Mouse (Mus musculus): ENCODE results near the gene Rnf24. TPM values are rescaled to one million over a fixed set of nuclear protein-coding genes. Genes with fewer than 3 reads are reported as not detected.
"Not testable (repeated sequence)": the region's sequence is repeated elsewhere in the genome, so short reads cannot be mapped to it uniquely, and the experiment has no call there.

Rnf24 gene
- total RNA-seq, 2 experiments from 2014 or later = 2.9 to 3.2 TPM

DNA sequence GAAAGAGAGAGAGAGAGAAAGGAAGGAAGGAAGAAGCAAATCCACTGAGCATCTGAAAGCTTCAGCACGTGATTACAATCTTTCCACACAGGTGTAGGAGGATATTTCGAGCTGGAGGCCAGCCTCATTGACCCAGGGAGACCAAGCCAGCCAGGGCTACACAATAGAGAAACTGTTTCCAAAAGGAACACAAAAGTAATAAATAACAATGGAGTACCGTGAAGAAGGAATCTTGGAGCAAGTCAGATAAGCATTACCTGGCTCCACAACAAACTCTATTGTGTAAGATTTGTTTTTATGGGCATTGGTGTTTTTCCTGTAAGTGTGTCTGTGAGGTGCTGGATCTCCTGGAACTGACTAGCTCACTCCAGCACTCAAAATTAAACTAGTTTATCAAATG lies 7.1 kb downstream of the Rnf24 start:
- intact Hi-C loops (cut with DNase I) = no loop called here

GRCm38 (mm10) chr2:131344449-131344848 lies 8.2 kb downstream of the Rnf24 start:
- intact Hi-C loops (cut with DNase I) = no loop called here
- peak; percentile 39 to 43 for DNase-seq

More for the DNA sequence above, 7.1 kb downstream of the Rnf24 start:
- no peak for DNase-seq

- DNase-seq = no peak
- intact Hi-C loops (cut with DNase I) = no loop called here
Measured at GRCm38 (mm10) chr2:131337602-131338001, 15.1 kb downstream of the Rnf24 start.

- no peak for DNase-seq
- intact Hi-C loops (cut with DNase I) = no loop called here
Measured at GRCm38 (mm10) chr2:131330548-131330947, 22.1 kb downstream of the Rnf24 start.

- no peak for DNase-seq
- intact Hi-C loops (cut with DNase I) = no loop called here
Measured at GRCm38 (mm10) chr2:131328981-131329380, 23.7 kb downstream of the Rnf24 start.

DNA sequence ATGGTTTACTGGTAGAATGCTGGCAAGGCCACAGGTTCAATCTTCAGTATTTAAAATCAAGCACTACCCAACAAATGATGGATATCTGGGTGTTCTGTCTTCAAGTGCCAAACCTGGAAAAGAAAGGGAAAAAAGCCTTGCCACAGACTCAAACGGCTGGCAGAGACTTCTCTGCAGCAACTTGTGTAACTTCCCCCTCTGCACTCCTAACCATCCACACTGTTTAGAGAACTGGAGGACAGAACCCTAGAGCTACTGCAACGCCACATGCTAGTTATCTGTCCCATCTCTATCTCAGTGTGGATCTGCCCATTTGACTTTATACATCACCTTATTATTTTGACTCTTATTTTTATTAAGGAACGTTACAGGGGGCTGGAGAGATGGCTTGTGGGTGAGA lies 26.6 kb downstream of the Rnf24 start:
- intact Hi-C loops (cut with DNase I) = no loop called here
- no peak for DNase-seq

- DNase-seq = no peak
- intact Hi-C loops (cut with DNase I) = no loop called here
Measured at GRCm38 (mm10) chr2:131323675-131324074, 29.0 kb downstream of the Rnf24 start.

GRCm38 (mm10) chr2:131321192-131321591 lies 31.5 kb downstream of the Rnf24 start:
- DNase-seq = peak; percentile 29 to 33
- intact Hi-C loops (cut with DNase I) = not testable (repeated sequence)

GRCm38 (mm10) chr2:131319401-131319800 lies 33.3 kb downstream of the Rnf24 start:
- intact Hi-C loops (cut with DNase I) = no loop called here
- DNase-seq = no peak

DNA sequence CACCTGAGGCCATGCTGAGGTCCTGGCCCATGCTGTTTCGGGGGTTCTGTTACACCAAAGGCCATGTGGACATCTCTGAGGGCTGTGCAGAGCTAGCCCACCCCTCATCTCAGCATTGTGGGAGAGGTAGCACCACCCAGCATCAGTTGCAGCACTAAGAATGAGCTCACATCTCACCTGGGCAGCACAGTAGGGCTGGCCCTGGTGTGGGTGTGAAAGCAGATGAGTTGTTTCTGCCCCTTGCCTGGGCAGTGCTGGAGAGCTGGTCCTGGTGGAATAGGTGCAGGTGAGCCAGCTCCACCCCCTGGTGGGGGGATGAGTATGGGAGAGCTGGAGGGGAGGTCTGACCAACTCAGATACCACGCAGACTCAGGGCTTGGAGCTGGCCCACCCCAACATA lies 36.5 kb downstream of the Rnf24 start:
- DNase-seq = no peak
- intact Hi-C loops (cut with DNase I) = no loop called here

DNA sequence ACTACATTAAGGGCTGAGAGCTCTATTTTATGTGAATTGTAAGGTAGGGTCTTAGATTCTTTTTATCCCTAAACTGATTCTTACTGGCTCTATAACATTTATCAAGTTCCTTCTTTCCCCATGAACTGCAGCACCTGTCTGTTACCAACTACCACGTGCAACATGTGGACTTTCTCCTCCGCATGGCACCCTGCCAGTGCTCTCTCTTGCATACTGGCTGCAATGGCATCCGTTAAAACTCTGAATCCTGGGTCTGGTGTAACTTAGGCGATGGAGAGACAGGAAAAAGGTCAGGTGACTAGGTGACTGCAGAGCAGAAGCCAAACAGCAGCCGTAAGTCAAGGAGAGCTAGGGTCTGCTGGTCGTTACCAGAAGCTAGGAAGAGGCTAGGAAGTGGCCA lies 43.4 kb downstream of the Rnf24 start:
- DNase-seq = no peak
- intact Hi-C loops (cut with DNase I) = no loop called here

GRCm38 (mm10) chr2:131307822-131308221 lies 44.9 kb downstream of the Rnf24 start:
- no peak for DNase-seq

GRCm38 (mm10) chr2:131307391-131307790 lies 45.3 kb downstream of the Rnf24 start:
- intact Hi-C loops (cut with DNase I) = no loop called here
- no peak for DNase-seq

More at GRCm38 (mm10) chr2:131307822-131308221, 44.9 kb downstream of the Rnf24 start:
- intact Hi-C loops (cut with DNase I) = no loop called here

DNA sequence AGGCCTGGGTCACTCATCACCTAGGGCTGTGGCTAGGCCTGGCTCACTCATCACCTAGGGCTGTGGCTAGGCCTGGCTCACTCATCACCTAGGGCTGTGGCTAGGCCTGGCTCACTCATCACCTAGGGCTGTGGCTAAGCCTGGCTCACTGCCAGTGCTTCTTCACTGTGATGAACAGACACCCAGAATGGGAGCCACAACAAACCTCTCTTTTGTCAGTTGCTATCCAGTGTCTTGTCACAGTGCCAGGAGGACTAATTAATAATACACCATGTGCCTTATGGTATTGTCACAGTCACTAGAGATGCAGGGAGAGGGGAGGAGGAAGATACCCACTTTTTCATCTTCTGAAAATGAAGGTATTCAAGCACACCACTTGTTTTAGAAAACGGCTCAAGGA lies 47.5 kb downstream of the Rnf24 start:
- DNase-seq; intact Hi-C loops (cut with DNase I): not testable (repeated sequence)

DNA sequence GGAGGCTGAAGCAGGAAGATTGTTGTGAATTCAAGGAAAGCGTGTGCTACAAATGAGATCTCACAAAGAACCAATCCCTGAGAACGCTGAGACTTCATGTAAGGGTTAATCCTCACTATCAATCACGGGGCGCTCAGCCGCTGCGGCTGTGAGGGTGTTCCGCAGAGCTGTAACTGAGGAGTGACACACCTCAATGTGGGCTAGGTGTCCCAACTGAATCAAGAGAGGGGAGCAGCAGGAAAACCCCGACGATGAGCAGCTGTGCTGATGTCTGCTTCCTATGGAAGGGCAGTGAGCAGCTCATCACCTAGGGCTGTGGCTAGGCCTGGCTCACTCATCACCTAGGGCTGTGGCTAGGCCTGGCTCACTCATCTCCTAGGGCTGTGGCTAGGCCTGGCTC lies 48.2 kb downstream of the Rnf24 start:
- no peak for DNase-seq
- intact Hi-C loops (cut with DNase I) = no loop called here

DNA sequence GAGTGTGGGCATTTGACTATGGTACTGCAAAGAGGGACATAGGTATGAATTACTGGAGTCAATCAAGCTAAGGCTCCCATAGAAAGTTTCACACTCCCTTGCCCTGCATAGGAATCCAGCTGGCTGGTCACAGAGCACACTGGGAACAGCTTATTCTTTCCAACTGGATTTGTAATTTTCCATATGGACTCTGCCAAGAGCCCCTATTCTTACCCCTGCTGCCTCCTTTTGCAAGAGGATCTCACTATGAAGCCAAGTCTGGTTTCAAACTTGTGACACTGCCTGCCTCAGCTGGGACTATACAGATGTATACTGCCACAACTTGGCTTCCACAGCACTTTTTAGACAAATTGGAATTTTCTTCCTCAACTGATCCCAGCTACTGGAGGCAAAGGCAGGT lies 51.1 kb downstream of the Rnf24 start:
- DNase-seq = no peak
- intact Hi-C loops (cut with DNase I) = no loop called here

- intact Hi-C loops (cut with DNase I) = no loop called here
- DNase-seq = no peak
Measured at GRCm38 (mm10) chr2:131300485-131300884, 52.2 kb downstream of the Rnf24 start.

- DNase-seq = not testable (repeated sequence)
- intact Hi-C loops (cut with DNase I) = loop anchor here (10.0 kb wide), 1 partner anchor 216 kb away; no protein-coding TSS in a partner anchor
Measured at GRCm38 (mm10) chr2:131298674-131299073, 54.0 kb downstream of the Rnf24 start.

GRCm38 (mm10) chr2:131296746-131297261 lies 55.9 kb downstream of the Rnf24 start:
- intact Hi-C loops (cut with DNase I) = loop anchor here (10.0 kb wide), 1 partner anchor 218 kb away; no protein-coding TSS in a partner anchor
- DNase-seq = no peak

- intact Hi-C loops (cut with DNase I) = loop anchor here (10.0 kb wide), 1 partner anchor 224 kb away; no protein-coding TSS in a partner anchor
- DNase-seq = no peak
Measured at GRCm38 (mm10) chr2:131290669-131291068, 62.0 kb downstream of the Rnf24 start.

DNA sequence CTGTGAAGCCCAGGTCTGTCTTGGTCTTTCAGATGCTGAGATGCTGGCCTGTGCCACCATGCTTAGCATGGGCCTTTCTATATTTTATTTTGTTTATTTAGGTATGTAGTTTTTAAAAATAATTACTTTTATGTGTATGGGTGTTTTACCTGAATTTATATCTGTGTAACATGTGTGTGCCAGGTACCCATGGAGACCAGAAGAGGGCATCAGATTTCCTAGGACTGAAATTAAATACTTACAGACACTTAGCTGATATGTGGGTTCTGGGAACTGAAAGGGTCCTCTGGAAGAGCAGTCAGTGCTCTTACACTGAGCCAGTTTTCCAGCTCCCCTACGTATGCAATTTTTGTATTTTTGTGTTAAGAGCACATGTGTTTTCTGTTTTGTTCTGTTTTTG lies 66.4 kb downstream of the Rnf24 start:
- no peak for DNase-seq
- intact Hi-C loops (cut with DNase I) = loop anchor here (1.0 kb wide), 1 partner anchor 130 kb away; no protein-coding TSS in a partner anchor

- no peak for DNase-seq
- intact Hi-C loops (cut with DNase I) = no loop called here
Measured at GRCm38 (mm10) chr2:131281596-131281995, 71.1 kb downstream of the Rnf24 start.

DNA sequence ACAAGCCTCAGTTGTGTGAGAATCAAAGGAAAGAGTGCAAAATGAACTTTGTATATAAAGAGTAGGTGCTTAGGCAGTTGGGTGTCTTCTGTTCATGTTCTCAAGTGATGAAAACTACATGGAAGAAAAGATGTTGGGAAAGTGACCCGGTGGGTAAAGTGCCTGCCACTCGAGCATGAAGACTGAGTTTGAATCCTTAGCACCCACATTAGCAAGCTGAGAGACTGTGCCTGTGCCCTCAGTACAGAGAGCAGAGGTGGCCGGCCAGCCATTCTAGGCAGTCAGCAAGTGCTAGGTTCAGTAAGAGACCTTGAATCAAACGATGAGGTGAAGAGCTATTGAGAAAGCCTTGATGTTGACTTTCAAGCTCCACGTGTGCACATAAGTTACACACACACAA lies 76.0 kb downstream of the Rnf24 start:
- DNase-seq = no peak
- intact Hi-C loops (cut with DNase I) = no loop called here

All from heart, postnatal 36 days (tissue).